Mouse (Mus musculus) spleen, adult 12 weeks (tissue): ENCODE measurements around the gene Myocos.
"Not testable (repeated sequence)": the region's sequence is repeated elsewhere in the genome, so short reads cannot be mapped to it uniquely, and the experiment has no call there.

Source experiments
- DNase-seq: peaks from one replicate; pipeline ENCODE4 v3.0.0; 2022; ENCODE audit warnings: low spot score

Myocos gene

GRCm38 (mm10) chr1:162658119-162658518, at the start of gene Myocos:
Gene Myocos, minus strand, starts transcription at chr1:162658219.
- no peak for DNase-seq

- no peak for DNase-seq
Measured at GRCm38 (mm10) chr1:162700389-162701066, 42.5 kb upstream of the Myocos start.

- no peak for DNase-seq
Measured at GRCm38 (mm10) chr1:162697866-162698265, 39.8 kb upstream of the Myocos start.

GRCm38 (mm10) chr1:162693721-162694120, 35.7 kb upstream of the Myocos start:
- no peak for DNase-seq

- no peak for DNase-seq
Measured at GRCm38 (mm10) chr1:162665486-162666174, 7.6 kb upstream of the Myocos start.

- DNase-seq, result peak; percentile 21
Measured at GRCm38 (mm10) chr1:162664826-162665475, 6.9 kb upstream of the Myocos start.

- DNase-seq, result no peak
Measured at GRCm38 (mm10) chr1:162660276-162660860, 2.3 kb upstream of the Myocos start.

GRCm38 (mm10) chr1:162648416-162648815, 9.6 kb downstream of the Myocos start:
- no peak for DNase-seq

GRCm38 (mm10) chr1:162646083-162646686, 11.8 kb downstream of the Myocos start:
- no peak for DNase-seq

GRCm38 (mm10) chr1:162643752-162644151, 14.3 kb downstream of the Myocos start:
- no peak for DNase-seq

- no peak for DNase-seq
Measured at GRCm38 (mm10) chr1:162642591-162642990, 15.4 kb downstream of the Myocos start.

GRCm38 (mm10) chr1:162639861-162640260, 18.2 kb downstream of the Myocos start:
- DNase-seq, result no peak

GRCm38 (mm10) chr1:162639051-162639750, 18.8 kb downstream of the Myocos start, which contains the start of gene Myoc:
Gene Myoc, plus strand, starts transcription at chr1:162639155.
- DNase-seq, result no peak

GRCm38 (mm10) chr1:162638535-162638934, 19.5 kb downstream of the Myocos start:
- no peak for DNase-seq

- DNase-seq, result no peak
Measured at GRCm38 (mm10) chr1:162636516-162636915, 21.5 kb downstream of the Myocos start.

- not testable (repeated sequence) for DNase-seq
Measured at GRCm38 (mm10) chr1:162635291-162635931, 22.6 kb downstream of the Myocos start.

GRCm38 (mm10) chr1:162628326-162628725, 29.7 kb downstream of the Myocos start:
- not testable (repeated sequence) for DNase-seq

- DNase-seq, result not testable (repeated sequence)
Measured at GRCm38 (mm10) chr1:162627821-162628220, 30.2 kb downstream of the Myocos start.

GRCm38 (mm10) chr1:162625229-162625628, 32.8 kb downstream of the Myocos start:
- peak; percentile 8 for DNase-seq

GRCm38 (mm10) chr1:162623895-162624294, 34.1 kb downstream of the Myocos start:
- no peak for DNase-seq

GRCm38 (mm10) chr1:162620487-162620886, 37.5 kb downstream of the Myocos start:
- no peak for DNase-seq
